Comparison of ENCODE assay signal across 16 mouse cellular contexts in the genomic region with DNA sequence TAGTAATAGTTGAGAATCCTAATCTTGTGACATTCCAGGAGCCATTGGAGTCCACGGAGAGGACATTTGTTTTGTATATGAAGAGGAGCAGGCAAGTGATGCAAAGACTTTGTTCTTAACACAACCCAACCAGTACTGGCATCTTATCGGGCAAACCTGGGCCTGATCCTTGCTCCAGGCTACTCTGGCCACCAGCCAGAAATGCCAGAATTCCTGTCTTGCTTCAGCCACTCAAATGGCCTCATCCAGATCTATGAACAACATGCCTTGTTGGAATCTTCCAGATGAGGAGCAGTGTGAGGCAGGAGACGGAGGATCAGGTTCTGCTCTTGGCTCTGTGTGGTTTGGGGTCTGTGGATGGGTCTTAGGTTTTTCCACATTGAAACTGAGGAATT.
DNase-seq lines count a peak whose midpoint lies in the region; ATAC-seq lines count a peak whose summit lies in the region.
"Had no signal": no experiment of that assay in that cellular context is flagged by ENCODE, and none has a peak within 500 bp of the region (broad histone marks: within the 10 kb centered on the region; RNA-seq: fewer than 3 reads in every experiment).

No protein-coding gene starts in this region.

- WGBS in midbrain, embryonic 11.5 days = 94% methylated on average over 3 of the region's 3 CpGs
- WGBS in midbrain, embryonic 13.5 days = 91% methylated on average over 3 of the region's 3 CpGs

- peaks cover 10% of the 10 kb centered on the region; the same call in 1 of the 2 replicates for H3K4me1 ChIP-seq in midbrain, embryonic 11.5 days (ENCODE audit: control insufficient read depth, insufficient read depth, low read length)
- H3K4me1 ChIP-seq in midbrain, embryonic 13.5 days (replicated peaks) = peaks cover 16% of the 10 kb centered on the region

- H3K27me3 ChIP-seq in midbrain, embryonic 11.5 days (ENCODE audit: control insufficient read depth, insufficient read depth, low read length) = no peaks in the 10 kb centered on the region
- H3K27me3 ChIP-seq in midbrain, embryonic 13.5 days = no peaks in the 10 kb centered on the region
- H3K27me3 ChIP-seq: embryonic facial prominence, embryonic 12.5 days; forebrain, embryonic 13.5 days; forebrain, embryonic 15.5 days had no signal

- intact Hi-C loops in heart, postnatal 14 days (cut with DNase I) = no loop called here

- no peak for ATAC-seq in midbrain, embryonic 11.5 days (ENCODE audit: low FRiP score)
- no peak for ATAC-seq in midbrain, embryonic 13.5 days
- ATAC-seq: forebrain, embryonic 13.5 days; forebrain, embryonic 15.5 days; forebrain, postnatal 0 days had no signal

- H3K27ac ChIP-seq in midbrain, embryonic 11.5 days (ENCODE audit: low read depth, low read length) = no peak overlapping the region
- H3K27ac ChIP-seq in midbrain, embryonic 13.5 days = no peak overlapping the region
- H3K27ac ChIP-seq: embryonic facial prominence, embryonic 10.5 days; embryonic facial prominence, embryonic 12.5 days; forebrain, embryonic 13.5 days; forebrain, embryonic 15.5 days had no signal

- no peaks in the 10 kb centered on the region for H3K36me3 ChIP-seq in midbrain, embryonic 11.5 days (ENCODE audit: control insufficient read depth, insufficient read depth, low read length)
- no peaks in the 10 kb centered on the region for H3K36me3 ChIP-seq in midbrain, embryonic 13.5 days
- H3K36me3 ChIP-seq: embryonic facial prominence, embryonic 10.5 days; embryonic facial prominence, embryonic 12.5 days; forebrain, embryonic 15.5 days had no signal

- H3K9ac ChIP-seq in midbrain, embryonic 11.5 days (ENCODE audit: low read length) = no peak overlapping the region
- no peak overlapping the region for H3K9ac ChIP-seq in midbrain, embryonic 13.5 days (replicated peaks)
- H3K9ac ChIP-seq: embryonic facial prominence, embryonic 12.5 days; forebrain, embryonic 13.5 days; forebrain, embryonic 15.5 days; forebrain, postnatal 0 days had no signal

- no peak overlapping the region for H3K4me3 ChIP-seq in midbrain, embryonic 11.5 days (ENCODE audit: low read depth, low read length)
- H3K4me3 ChIP-seq in midbrain, embryonic 13.5 days (replicated peaks) = no peak overlapping the region
- H3K4me3 ChIP-seq: embryonic facial prominence, embryonic 10.5 days; embryonic facial prominence, embryonic 12.5 days; forebrain, embryonic 13.5 days; forebrain, embryonic 15.5 days had no signal

- H3K4me2 ChIP-seq in midbrain, embryonic 11.5 days = no peak overlapping the region
- no peak overlapping the region for H3K4me2 ChIP-seq in midbrain, embryonic 13.5 days (replicated peaks)
- H3K4me2 ChIP-seq: embryonic facial prominence, embryonic 12.5 days; forebrain, embryonic 13.5 days; forebrain, embryonic 15.5 days had no signal

- H3K9me3 ChIP-seq in midbrain, embryonic 11.5 days (ENCODE audit: control insufficient read depth, low read length) = no peaks in the 10 kb centered on the region
- no peaks in the 10 kb centered on the region for H3K9me3 ChIP-seq in midbrain, embryonic 13.5 days
- H3K9me3 ChIP-seq: embryonic facial prominence, embryonic 10.5 days; embryonic facial prominence, embryonic 12.5 days; forebrain, embryonic 13.5 days; forebrain, embryonic 15.5 days had no signal

- peak; percentile 54 for DNase-seq in cerebellum, postnatal 10 days
- DNase-seq in cerebellum, adult 9-11 months = no peak
- peak; percentile 0 for DNase-seq in midbrain, embryonic 11.5 days (ENCODE audit: low spot score, missing footprints)
- DNase-seq in NIH3T3 (ENCODE audit: low read depth) = peak; percentile 28
- DNase-seq in heart, postnatal 14 days = no peak
- DNase-seq: adrenal gland, adult 8-10 months; adrenal gland, postnatal 14 days; adrenal gland, postnatal 36 days; cerebellum, adult 11-12 months; cerebellum, adult 8-10 months; forebrain, postnatal 0 days had no signal

Comparison
In these comparisons a context has a peak if more than half of its experiments do, and no peak if none do; other contexts are left out.
1. DNase-seq: peak in cerebellum, postnatal 10 days (2 of 2), midbrain, embryonic 11.5 days (single experiment) and NIH3T3 (single experiment); none in cerebellum, adult 9-11 months (single experiment) and heart, postnatal 14 days (0 of 2).